8 mouse cellular contexts compared by ENCODE assay signal in the genomic region with DNA sequence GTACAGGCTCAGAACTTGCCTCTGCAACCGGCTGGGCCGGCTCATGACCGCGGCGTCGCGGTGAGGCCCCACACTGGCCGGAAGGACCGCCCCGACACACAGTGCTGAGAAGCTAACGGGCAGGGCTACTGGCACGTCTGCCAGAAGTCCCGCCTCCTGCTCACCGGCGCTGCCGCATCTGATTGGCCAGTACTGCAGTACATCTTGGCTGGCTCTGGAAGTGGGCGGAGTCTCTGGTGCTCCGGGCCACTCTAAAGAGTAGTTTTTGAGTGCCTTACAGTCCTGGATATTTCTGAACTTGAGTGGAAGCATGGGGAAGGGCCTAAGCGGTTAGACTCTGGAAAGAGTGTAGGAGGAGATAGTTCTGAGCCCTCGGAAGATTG. TPM values are rescaled to one million over a fixed set of nuclear protein-coding genes. Genes with fewer than 3 reads are reported as not detected.
DNase-seq lines count a peak whose midpoint lies in the region; ATAC-seq and TF ChIP-seq lines count a peak whose summit lies in the region.

No protein-coding gene starts in this region.

- TF ChIP-seq POLR2A in bone marrow, adult 2 months (IDR thresholded peaks at IDR 0.05; ENCODE audit: borderline replicate concordance, control insufficient read depth, low read depth, low read length) = peak; percentile 80; the same call in 1 of the 2 replicates

- 0 out of 2 replicates have a peak, but pooled peaks cover 4% of the 10 kb centered on the region for H3K9me3 ChIP-seq in embryonic facial prominence, embryonic 15.5 days (replicated peaks)
- H3K9me3 ChIP-seq in kidney, embryonic 14.5 days (ENCODE audit: control insufficient read depth, low read length) = peaks cover 3% of the 10 kb centered on the region; the same call in 1 of the 2 replicates
- H3K9me3 ChIP-seq in limb, embryonic 15.5 days = 0 out of 2 replicates have a peak, but pooled peaks cover 5% of the 10 kb centered on the region

- DNase-seq in 416B (ENCODE audit: low read depth) = peak; percentile 98
- peak; percentile 97 to 98 for DNase-seq in heart, adult 9 months (ENCODE audit: low spot score in 2 of 2)
- peak; percentile 88 to 92 for DNase-seq in monocyte, adult 2 months (ENCODE audit: low read depth in 1 of 2, low spot score in 2 of 2)
- DNase-seq in spleen, postnatal 36 days (ENCODE audit: low spot score in 2 of 2) = peak; percentile 98

- H3K36me3 ChIP-seq in embryonic facial prominence, embryonic 15.5 days = no peaks in the 10 kb centered on the region
- H3K36me3 ChIP-seq in kidney, embryonic 14.5 days (ENCODE audit: control insufficient read depth, insufficient read depth, low read length) = no peaks in the 10 kb centered on the region
- H3K36me3 ChIP-seq in limb, embryonic 15.5 days = peaks cover 12% of the 10 kb centered on the region; the same call in 1 of the 2 replicates

- WGBS in bone marrow, adult 2 months = under 1% methylated on average over 20 of the region's 20 CpGs
- under 1% methylated on average over 20 of the region's 20 CpGs for WGBS in embryonic facial prominence, embryonic 15.5 days
- under 1% methylated on average over 20 of the region's 20 CpGs for WGBS in kidney, embryonic 14.5 days
- WGBS in limb, embryonic 15.5 days = under 1% methylated on average over 20 of the region's 20 CpGs

- no peak for TF ChIP-seq CTCF in bone marrow, adult 2 months (IDR thresholded peaks at IDR 0.05; ENCODE audit: control insufficient read depth, insufficient read depth, low read length)

- peak overlapping the region; percentile 84 for H3K27ac ChIP-seq in bone marrow, adult 2 months (ENCODE audit: control insufficient read depth, insufficient read depth, low read depth, low read length, poor library complexity)
- H3K27ac ChIP-seq in embryonic facial prominence, embryonic 15.5 days (replicated peaks) = peak overlapping the region; percentile 95
- H3K27ac ChIP-seq in kidney, embryonic 14.5 days (ENCODE audit: low read depth, low read length) = peak overlapping the region; percentile 84
- peak overlapping the region; percentile 87 for H3K27ac ChIP-seq in limb, embryonic 15.5 days

- peak overlapping the region; percentile 80 for H3K4me3 ChIP-seq in bone marrow, adult 2 months (replicated peaks; ENCODE audit: control insufficient read depth, low read depth, low read length)
- H3K4me3 ChIP-seq in embryonic facial prominence, embryonic 15.5 days (replicated peaks) = peak overlapping the region; percentile 89
- H3K4me3 ChIP-seq in kidney, embryonic 14.5 days (ENCODE audit: low read length) = peak overlapping the region; percentile 82
- H3K4me3 ChIP-seq in limb, embryonic 15.5 days = peak overlapping the region; percentile 79

- H3K4me1 ChIP-seq in bone marrow, adult 2 months (ENCODE audit: control insufficient read depth, insufficient read depth, low read length) = peaks cover 3% of the 10 kb centered on the region; the same call in 1 of the 2 replicates
- H3K4me1 ChIP-seq in embryonic facial prominence, embryonic 15.5 days = peaks cover 13% of the 10 kb centered on the region
- peaks cover 16% of the 10 kb centered on the region for H3K4me1 ChIP-seq in kidney, embryonic 14.5 days (ENCODE audit: control insufficient read depth, insufficient read depth, low read length)
- H3K4me1 ChIP-seq in limb, embryonic 15.5 days = peaks cover 17% of the 10 kb centered on the region

- ATAC-seq in embryonic facial prominence, embryonic 15.5 days (ENCODE audit: insufficient number of reproducible peaks, low FRiP score, low TSS enrichment, low read depth) = peak; percentile 98
- ATAC-seq in kidney, embryonic 14.5 days (ENCODE audit: low FRiP score, low TSS enrichment) = peak; percentile 98
- peak; percentile 99 for ATAC-seq in limb, embryonic 15.5 days (ENCODE audit: insufficient number of reproducible peaks, low FRiP score, low TSS enrichment, low read depth)

- peak overlapping the region; percentile 85 for H3K9ac ChIP-seq in embryonic facial prominence, embryonic 15.5 days
- peak overlapping the region; percentile 78 for H3K9ac ChIP-seq in kidney, embryonic 14.5 days (ENCODE audit: low read depth, low read length)
- H3K9ac ChIP-seq in limb, embryonic 15.5 days = peak overlapping the region; percentile 71

- H3K4me2 ChIP-seq in embryonic facial prominence, embryonic 15.5 days (replicated peaks) = peak overlapping the region; percentile 81
- peak overlapping the region; percentile 79 for H3K4me2 ChIP-seq in kidney, embryonic 14.5 days (replicated peaks; ENCODE audit: low read depth, low read length)
- peak overlapping the region; percentile 74 for H3K4me2 ChIP-seq in limb, embryonic 15.5 days

- no peaks in the 10 kb centered on the region for H3K27me3 ChIP-seq in embryonic facial prominence, embryonic 15.5 days
- no peaks in the 10 kb centered on the region for H3K27me3 ChIP-seq in kidney, embryonic 14.5 days (ENCODE audit: control insufficient read depth, insufficient read depth, low read length)
- 0 out of 2 replicates have a peak, but pooled peaks cover 4% of the 10 kb centered on the region for H3K27me3 ChIP-seq in limb, embryonic 15.5 days

RNA-seq across cellular contexts. Expression of a gene that starts 0.7 kb away (rescaled TPM):
- polyA plus RNA-seq in bone marrow, adult 2 months (2011; ENCODE audit: insufficient read depth, insufficient read length, low replicate concordance, missing spikeins) = 0.56 TPM in 1 of 2 replicates, not detected in the other
- polyA plus RNA-seq in embryonic facial prominence, embryonic 15.5 days (2015; fragmentation: Nextera tagmentation; extraction: Ambion mirVana) = 0.60 and 1.9 TPM in 2 replicates
- not detected in 2 replicates for polyA plus RNA-seq in kidney, embryonic 14.5 days (2014; fragmentation: Nextera tagmentation; extraction: Ambion mirVana)
- polyA plus RNA-seq in limb, embryonic 15.5 days (2015; fragmentation: Nextera tagmentation; extraction: Ambion mirVana) = 3.4 TPM in 1 of 2 replicates, not detected in the other

RNA-seq across cellular contexts. Expression of a gene that starts 1.4 kb away (rescaled TPM):
- polyA plus RNA-seq in bone marrow, adult 2 months (2011; ENCODE audit: insufficient read depth, insufficient read length, low replicate concordance, missing spikeins) = 6.3 and 10.1 TPM in 2 replicates
- polyA plus RNA-seq in embryonic facial prominence, embryonic 15.5 days (2015; fragmentation: Nextera tagmentation; extraction: Ambion mirVana) = 17.9 and 18.8 TPM in 2 replicates
- polyA plus RNA-seq in kidney, embryonic 14.5 days (2014; fragmentation: Nextera tagmentation; extraction: Ambion mirVana) = 20.6 and 21.5 TPM in 2 replicates
- 13.7 and 18.8 TPM in 2 replicates for polyA plus RNA-seq in limb, embryonic 15.5 days (2015; fragmentation: Nextera tagmentation; extraction: Ambion mirVana)

RNA-seq across cellular contexts. Expression of a gene that starts 7.7 kb away (rescaled TPM):
- polyA plus RNA-seq in bone marrow, adult 2 months (2011; ENCODE audit: insufficient read depth, insufficient read length, low replicate concordance, missing spikeins) = 1.3 and 8.9 TPM in 2 replicates
- polyA plus RNA-seq in embryonic facial prominence, embryonic 15.5 days (2015; fragmentation: Nextera tagmentation; extraction: Ambion mirVana) = 30.5 and 36.9 TPM in 2 replicates
- polyA plus RNA-seq in kidney, embryonic 14.5 days (2014; fragmentation: Nextera tagmentation; extraction: Ambion mirVana) = 43.5 and 72.9 TPM in 2 replicates
- polyA plus RNA-seq in limb, embryonic 15.5 days (2015; fragmentation: Nextera tagmentation; extraction: Ambion mirVana) = 37.1 and 42.8 TPM in 2 replicates

RNA-seq across cellular contexts. Expression of a gene that starts 13.8 kb away (rescaled TPM):
- 11.7 and 23.3 TPM in 2 replicates for polyA plus RNA-seq in bone marrow, adult 2 months (2011; ENCODE audit: insufficient read depth, insufficient read length, low replicate concordance, missing spikeins)
- 84.9 and 92.8 TPM in 2 replicates for polyA plus RNA-seq in embryonic facial prominence, embryonic 15.5 days (2015; fragmentation: Nextera tagmentation; extraction: Ambion mirVana)
- 85.5 and 112 TPM in 2 replicates for polyA plus RNA-seq in kidney, embryonic 14.5 days (2014; fragmentation: Nextera tagmentation; extraction: Ambion mirVana)
- polyA plus RNA-seq in limb, embryonic 15.5 days (2015; fragmentation: Nextera tagmentation; extraction: Ambion mirVana) = 80.8 and 82.0 TPM in 2 replicates

RNA-seq across cellular contexts. Expression of a gene that starts 30.7 kb away (rescaled TPM):
- polyA plus RNA-seq in bone marrow, adult 2 months (2011; ENCODE audit: insufficient read depth, insufficient read length, low replicate concordance, missing spikeins) = 3.2 and 3.5 TPM in 2 replicates
- polyA plus RNA-seq in embryonic facial prominence, embryonic 15.5 days (2015; fragmentation: Nextera tagmentation; extraction: Ambion mirVana) = 36.3 and 47.3 TPM in 2 replicates
- 30.7 and 51.1 TPM in 2 replicates for polyA plus RNA-seq in kidney, embryonic 14.5 days (2014; fragmentation: Nextera tagmentation; extraction: Ambion mirVana)
- polyA plus RNA-seq in limb, embryonic 15.5 days (2015; fragmentation: Nextera tagmentation; extraction: Ambion mirVana) = 33.2 and 35.2 TPM in 2 replicates

Comparison
In these comparisons a context has a peak if more than half of its experiments do, and no peak if none do; other contexts are left out.
1. Peak in every context shown above with its lines: DNase-seq, ATAC-seq, H3K4me3 ChIP-seq and H3K27ac ChIP-seq.